Mouse (Mus musculus): ENCODE measurements around the gene Pramel1. TPM values are rescaled to one million over a fixed set of nuclear protein-coding genes. Genes with fewer than 3 reads are reported as not detected.
"Not testable (repeated sequence)": the region's sequence is repeated elsewhere in the genome, so short reads cannot be mapped to it uniquely, and the experiment has no call there.

Pramel1 gene
- total RNA-seq (2021), result not detected
- long read RNA-seq, experiment 1, result 0 reads
- long read RNA-seq, experiment 2, result 0 reads

DNA sequence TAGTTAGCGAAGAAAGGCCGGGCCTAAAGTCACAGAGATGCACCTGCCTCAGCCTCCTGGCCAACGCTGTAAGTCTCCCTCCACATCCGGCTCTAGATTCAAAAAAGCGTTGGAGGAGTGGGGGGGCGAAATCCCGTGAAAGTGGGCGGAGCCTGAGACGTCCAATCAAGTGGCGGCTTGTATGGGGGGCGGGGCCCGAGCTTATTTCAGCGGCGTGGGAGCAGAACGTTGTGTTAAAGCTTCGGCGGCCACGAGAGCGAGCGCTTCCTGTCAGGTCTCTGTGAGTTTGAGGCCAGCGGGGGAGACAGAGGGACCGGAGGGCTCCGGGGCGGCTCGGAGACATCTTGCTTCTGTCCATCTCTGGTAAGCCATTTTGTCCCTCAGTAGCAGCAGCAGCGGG is at the start of gene Pramel1:
Gene Pramel1 (plus strand): TSS at position 248 of the 400 bp plus-strand sequence.
- Histone ChIP-seq H3K27ac (no peak within 1 kb of the TSS), H3K4me3 (no peak within 1 kb of the TSS)
- intact Hi-C loops (cut with DNase I), result no loop called here
- DNase-seq (ENCODE audit: extremely low spot score in 1 of 2, low spot score in 2 of 2), result no peak
- no peak for TF ChIP-seq CTCF (IDR thresholded peaks at IDR 0.05)

DNA sequence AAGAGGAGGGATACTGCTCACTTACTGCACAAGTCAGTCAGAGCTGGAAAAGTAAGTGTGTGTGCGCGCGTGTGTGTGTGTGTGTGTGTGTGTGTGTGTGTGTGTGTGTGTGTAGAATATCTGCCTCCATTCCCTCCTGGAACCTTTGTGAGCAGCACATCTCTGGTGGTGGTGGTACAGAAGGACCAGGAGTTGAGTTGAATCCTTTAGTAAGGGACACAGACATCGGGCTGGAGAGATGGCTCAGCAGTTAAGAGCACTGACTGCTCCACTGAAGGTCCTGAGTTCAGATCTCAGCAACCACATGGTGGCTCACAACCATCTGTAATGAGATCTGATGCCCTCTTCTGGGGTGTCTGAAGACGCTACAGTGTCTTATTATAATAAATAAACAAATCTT is 48.7 kb upstream of the Pramel1 start:
- H3K27ac ChIP-seq; H3K4me3 ChIP-seq; DNase-seq (ENCODE audit: extremely low spot score in 1 of 2, low spot score in 2 of 2); intact Hi-C loops (cut with DNase I): not testable (repeated sequence)

DNA sequence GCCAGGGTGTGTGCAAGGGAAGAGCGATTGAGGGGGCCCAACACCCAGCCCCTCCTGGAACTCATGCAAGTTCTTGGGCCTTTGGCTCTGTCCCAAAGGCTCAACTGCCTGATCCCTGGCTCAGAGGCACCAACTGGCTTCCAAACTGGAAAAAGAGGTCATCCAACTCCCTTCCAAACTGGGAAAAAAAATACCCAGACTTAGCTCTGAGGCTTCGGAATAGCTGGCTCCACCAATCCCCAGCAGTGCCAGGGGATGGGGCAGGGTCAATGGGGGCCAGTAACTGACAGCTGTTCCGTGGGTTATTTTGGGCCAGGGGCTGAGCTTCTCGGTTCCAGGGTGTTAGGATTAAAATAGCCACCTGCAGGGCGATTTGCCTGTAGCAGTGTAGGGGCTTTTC is 45.5 kb upstream of the Pramel1 start:
- Histone ChIP-seq H3K4me3 (no peak overlapping the region), H3K27ac (no peak overlapping the region)
- intact Hi-C loops (cut with DNase I), result no loop called here
- no peak for DNase-seq (ENCODE audit: extremely low spot score in 1 of 2, low spot score in 2 of 2)
- no peak for TF ChIP-seq CTCF (IDR thresholded peaks at IDR 0.05)

DNA sequence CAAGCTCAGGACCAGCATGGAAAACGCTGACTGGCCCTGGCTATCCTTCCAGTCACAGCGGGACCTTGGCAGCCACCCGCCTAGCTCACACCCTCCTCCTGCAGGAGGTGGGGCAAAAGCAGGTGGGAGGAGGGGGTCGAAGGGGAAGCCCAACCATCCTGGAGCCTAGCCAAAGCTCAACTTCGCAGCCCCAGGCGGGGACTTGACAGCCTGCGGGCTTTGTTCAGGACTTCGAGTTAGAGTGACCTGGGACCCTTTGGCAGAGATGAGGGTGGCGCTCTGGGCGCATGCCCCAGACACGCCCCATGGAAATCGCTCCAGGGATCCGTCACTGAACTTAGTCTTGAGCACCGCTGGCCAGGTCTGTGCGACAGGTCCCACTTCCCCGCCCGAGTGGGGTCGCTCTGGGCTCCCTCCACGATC is 44.7 kb upstream of the Pramel1 start, which contains the start of gene Lrrc38:
Gene Lrrc38 (plus strand): TSS at position 274 of the 423 bp plus-strand sequence.
- DNase-seq (ENCODE audit: extremely low spot score in 1 of 2, low spot score in 2 of 2), result peak in 1 of 2 experiments; percentile 11
- TF ChIP-seq CTCF (IDR thresholded peaks at IDR 0.05), result no peak
- intact Hi-C loops (cut with DNase I), result no loop called here
- no peak within 1 kb of the TSS for H3K27ac ChIP-seq
- peak within 1 kb of the TSS; percentile 38 for H3K4me3 ChIP-seq

DNA sequence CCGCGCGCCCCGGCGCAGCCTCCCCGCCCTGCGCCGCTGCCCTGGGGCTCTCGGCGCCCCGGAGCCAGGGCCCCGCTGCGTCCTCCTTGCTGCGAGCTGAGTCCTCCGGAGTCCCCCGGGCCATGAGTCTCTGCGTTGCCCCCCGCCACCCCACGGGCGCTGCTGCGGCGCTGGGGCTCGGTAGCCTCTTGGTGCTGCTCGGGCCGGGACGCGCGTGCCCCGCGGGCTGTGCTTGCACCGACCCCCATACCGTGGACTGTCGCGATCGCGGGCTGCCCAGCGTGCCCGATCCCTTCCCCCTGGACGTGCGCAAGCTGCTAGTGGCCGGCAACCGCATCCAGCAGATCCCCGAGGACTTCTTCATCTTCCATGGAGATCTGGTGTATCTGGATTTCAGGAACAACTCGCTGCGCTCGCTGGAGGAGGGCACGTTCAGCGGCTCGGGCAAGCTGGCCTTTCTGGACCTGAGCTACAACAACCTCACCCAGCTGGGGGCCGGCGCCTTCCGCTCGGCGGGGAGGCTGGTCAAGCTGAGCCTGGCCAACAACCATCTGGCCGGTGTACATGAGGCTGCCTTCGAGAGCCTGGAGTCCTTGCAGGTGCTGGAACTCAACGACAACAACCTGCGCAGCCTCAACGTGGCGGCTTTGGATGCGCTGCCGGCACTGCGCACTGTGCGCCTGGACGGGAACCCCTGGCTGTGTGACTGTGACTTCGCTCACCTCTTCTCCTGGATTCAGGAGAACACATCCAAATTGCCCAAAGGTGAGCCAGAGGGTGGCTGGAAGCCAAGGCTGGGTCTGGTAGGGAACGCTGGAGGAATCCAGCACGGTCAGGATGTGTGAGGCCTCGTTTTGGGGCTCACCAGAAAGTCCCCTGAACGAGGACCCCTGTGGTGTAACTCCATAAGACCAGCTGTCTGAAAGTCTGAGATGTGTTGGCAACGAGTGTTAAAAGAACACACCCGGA is 43.9 kb upstream of the Pramel1 start:
- Histone ChIP-seq H3K27ac (no peak overlapping the region), H3K4me3 (peak overlapping the region; percentile 38)
- DNase-seq (ENCODE audit: extremely low spot score in 1 of 2, low spot score in 2 of 2), result peak in 1 of 2 experiments; percentile 14
- intact Hi-C loops (cut with DNase I), result no loop called here
- no peak for TF ChIP-seq CTCF (IDR thresholded peaks at IDR 0.05)

GRCm38 (mm10) chr4:143352301-143352700 is 41.9 kb upstream of the Pramel1 start:
- TF ChIP-seq CTCF (IDR thresholded peaks at IDR 0.05), result no peak

GRCm38 (mm10) chr4:143361520-143361919 is 32.7 kb upstream of the Pramel1 start:
- DNase-seq (ENCODE audit: extremely low spot score in 1 of 2, low spot score in 2 of 2), result no peak
- intact Hi-C loops (cut with DNase I), result no loop called here
- Histone ChIP-seq H3K4me3 (no peak overlapping the region), H3K27ac (no peak overlapping the region)
- TF ChIP-seq CTCF (IDR thresholded peaks at IDR 0.05), result no peak

More at GRCm38 (mm10) chr4:143352301-143352700, 41.9 kb upstream of the Pramel1 start:
- DNase-seq (ENCODE audit: extremely low spot score in 1 of 2, low spot score in 2 of 2), result no peak
- Histone ChIP-seq H3K27ac (no peak overlapping the region), H3K4me3 (no peak overlapping the region)
- intact Hi-C loops (cut with DNase I), result no loop called here

GRCm38 (mm10) chr4:143366415-143367041 is 27.7 kb upstream of the Pramel1 start:
- H3K4me3 ChIP-seq, result no peak overlapping the region
- no peak overlapping the region for H3K27ac ChIP-seq
- intact Hi-C loops (cut with DNase I), result no loop called here
- no peak for DNase-seq (ENCODE audit: extremely low spot score in 1 of 2, low spot score in 2 of 2)
- no peak for TF ChIP-seq CTCF (IDR thresholded peaks at IDR 0.05)

GRCm38 (mm10) chr4:143379480-143379879 is 14.7 kb upstream of the Pramel1 start:
- intact Hi-C loops (cut with DNase I), result no loop called here
- no peak for DNase-seq (ENCODE audit: extremely low spot score in 1 of 2, low spot score in 2 of 2)

GRCm38 (mm10) chr4:143379931-143380715 is 14.1 kb upstream of the Pramel1 start:
- intact Hi-C loops (cut with DNase I), result loop anchor here (1.0 to 5.0 kb wide), 3 partner anchors 55 to 353 kb away; no protein-coding TSS in a partner anchor
- TF ChIP-seq CTCF (IDR thresholded peaks at IDR 0.05), result no peak
- Histone ChIP-seq H3K27ac (no peak overlapping the region), H3K4me3 (no peak overlapping the region)
- DNase-seq (ENCODE audit: extremely low spot score in 1 of 2, low spot score in 2 of 2), result no peak

More at GRCm38 (mm10) chr4:143379480-143379879, 14.7 kb upstream of the Pramel1 start:
- Histone ChIP-seq H3K4me3 (no peak overlapping the region), H3K27ac (no peak overlapping the region)
- TF ChIP-seq CTCF (IDR thresholded peaks at IDR 0.05), result no peak

- DNase-seq (ENCODE audit: extremely low spot score in 1 of 2, low spot score in 2 of 2), result peak in 1 of 2 experiments; percentile 33
- H3K27ac ChIP-seq, result no peak overlapping the region
- no peak overlapping the region for H3K4me3 ChIP-seq
- TF ChIP-seq CTCF (IDR thresholded peaks at IDR 0.05), result peak; percentile 92
- intact Hi-C loops (cut with DNase I), result loop anchor here (1.0 to 5.0 kb wide), 3 partner anchors 55 to 353 kb away; no protein-coding TSS in a partner anchor
Observed at GRCm38 (mm10) chr4:143380716-143381004, 13.6 kb upstream of the Pramel1 start.

Data from left cerebral cortex, adult 2 months (tissue).